Mouse (Mus musculus) megakaryocyte, embryonic 14.5 days (primary cell): Measurements from ENCODE around the gene Cntrl.

Experiments used
- FLI1 ChIP-seq: IDR thresholded peaks from 2 replicates; pipeline ENCODE4 v1.6.1; 2012; ENCODE audit warnings: low read length, inconsistent platforms, mixed read lengths
- GATA1 ChIP-seq: IDR thresholded peaks from 3 replicates; pipeline ENCODE4 v1.6.1; 2012; ENCODE audit warnings: mixed read lengths, low read length, inconsistent platforms, borderline replicate concordance

GRCm38 (mm10) chr2:35148806-35149205, 39.5 kb downstream of the Cntrl start:
- TF ChIP-seq GATA1, result no peak
- no peak for TF ChIP-seq FLI1
